Mouse (Mus musculus) liver (tissue): ENCODE data around the gene Fam78a.
A peak's percentile ranks its signal among the peaks of the same experiment; 100 is the strongest.

ENCODE experiments used
- DNase-seq: peaks from one replicate; pipeline ENCODE4 v3.0.0-alpha.2; 2020; ENCODE audit warnings: mixed read lengths

Gene Fam78a

DNA sequence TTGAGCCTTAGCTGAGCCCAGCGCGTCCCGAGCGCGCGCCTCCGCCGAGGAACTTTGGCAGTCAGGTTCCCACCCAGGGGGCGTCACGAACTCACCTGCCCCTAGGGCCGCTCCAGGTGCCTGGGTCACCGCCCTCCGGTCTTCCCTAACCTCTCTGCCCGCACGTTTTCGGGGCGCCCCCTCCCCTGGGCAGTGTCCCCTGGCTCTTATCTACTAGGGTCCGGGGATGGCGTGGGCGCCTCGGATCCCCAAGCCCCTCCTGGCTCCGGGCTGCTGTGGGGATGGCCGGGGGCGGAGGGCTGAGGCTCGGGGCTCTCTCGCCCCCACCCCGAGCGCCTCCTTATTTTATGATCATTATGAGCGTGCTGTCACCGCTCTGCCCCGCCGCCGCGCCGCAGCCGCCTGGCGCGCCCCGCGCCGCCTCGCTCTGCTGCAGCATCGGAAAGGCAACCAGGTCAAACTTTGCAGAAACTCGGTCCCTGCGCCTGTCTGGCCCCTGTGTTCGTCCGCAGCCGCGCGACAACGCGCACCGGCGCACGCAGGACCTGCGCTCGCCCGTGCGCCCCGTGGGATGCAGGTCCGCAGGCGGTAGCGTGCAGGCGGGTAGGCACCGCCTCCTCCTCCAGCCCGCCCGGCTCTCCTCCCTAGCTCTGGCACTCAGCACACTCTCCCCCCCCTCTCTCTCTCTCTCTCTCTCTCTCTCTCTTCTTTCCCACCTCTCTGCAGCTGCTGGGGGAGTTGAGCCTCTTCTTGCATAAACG, at the start of gene Fam78a:
Fam78a (minus strand) TSS at position 747 of the 761 bp plus-strand sequence.
- DNase-seq, result peak; percentile 79

- DNase-seq, result peak; percentile 92
Observed at GRCm38 (mm10) chr2:32134039-32134438, 49.4 kb upstream of the Fam78a start.

GRCm38 (mm10) chr2:32132567-32132992, 47.9 kb upstream of the Fam78a start:
- DNase-seq, result peak; percentile 99

DNA sequence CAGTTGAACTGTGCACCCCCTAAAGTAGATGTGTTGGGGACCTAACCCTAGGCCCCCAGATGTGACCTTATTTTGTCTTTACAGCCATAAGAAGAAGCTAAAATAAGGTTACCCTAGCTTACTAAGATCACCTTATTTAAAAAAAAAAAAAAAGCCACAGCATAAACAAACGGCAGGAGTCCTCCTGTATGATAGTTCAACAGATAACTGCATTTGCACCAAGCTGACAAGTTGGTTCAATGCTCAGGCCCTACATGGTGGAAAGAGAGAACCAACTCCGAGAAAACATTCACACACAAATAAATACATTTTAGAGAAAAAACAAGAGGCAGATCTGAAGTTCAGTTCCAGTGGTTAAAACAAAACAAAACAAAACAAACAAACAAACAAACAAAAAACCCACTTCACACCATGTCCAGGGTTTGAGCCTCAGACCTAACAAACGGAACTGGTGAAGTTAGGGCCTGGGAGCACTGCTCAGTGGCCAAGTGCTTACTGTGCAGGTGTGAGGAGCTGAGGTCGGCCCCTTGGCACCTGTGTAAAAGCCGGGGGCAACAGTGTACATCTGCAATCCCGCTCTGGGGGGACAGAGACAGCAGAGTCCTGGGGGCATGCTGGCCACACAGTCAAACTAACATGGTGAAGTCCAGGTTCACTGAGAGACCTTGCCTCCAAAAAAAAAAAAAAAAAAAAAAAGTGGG, 47.4 kb upstream of the Fam78a start:
- no peak for DNase-seq

GRCm38 (mm10) chr2:32131205-32131834, 46.7 kb upstream of the Fam78a start:
- DNase-seq, result no peak

DNA sequence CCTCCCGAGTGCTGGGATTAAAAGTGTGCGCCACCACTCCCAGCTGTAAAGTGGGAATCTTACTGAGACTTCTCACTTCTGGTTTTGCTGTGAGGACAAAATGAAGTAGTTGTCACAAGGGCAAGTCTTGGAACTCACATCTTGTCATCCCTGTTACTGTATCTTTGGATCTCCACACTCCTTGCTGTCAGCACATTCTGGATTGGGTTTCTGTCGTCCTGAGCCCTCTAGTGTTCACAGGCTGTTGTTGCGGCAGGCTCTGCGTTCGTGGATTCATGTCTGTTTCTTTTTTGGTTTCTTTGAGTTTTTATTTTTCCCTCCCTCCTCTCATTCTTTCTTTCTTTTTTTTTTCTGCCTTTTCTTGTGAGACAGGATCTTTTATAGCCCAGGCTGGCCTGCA, 45.8 kb upstream of the Fam78a start:
- peak; percentile 86 for DNase-seq

GRCm38 (mm10) chr2:32129383-32130074, 44.9 kb upstream of the Fam78a start:
- no peak for DNase-seq

DNA sequence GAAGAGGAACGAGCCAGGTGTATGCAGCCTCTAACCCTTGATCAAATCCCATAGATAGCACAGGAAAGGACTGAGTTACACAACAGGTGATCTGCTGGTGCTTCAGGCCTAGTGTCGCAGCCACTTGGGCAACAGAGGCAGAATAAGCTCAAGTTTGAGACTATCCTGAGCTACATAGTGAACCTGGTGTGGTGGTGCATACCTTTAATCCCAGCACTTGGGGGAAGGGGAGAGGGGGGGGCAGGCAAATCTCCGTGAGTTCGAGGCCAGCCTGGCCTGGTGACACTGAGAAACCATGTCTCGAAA, 43.8 kb upstream of the Fam78a start:
- DNase-seq, result no peak

DNA sequence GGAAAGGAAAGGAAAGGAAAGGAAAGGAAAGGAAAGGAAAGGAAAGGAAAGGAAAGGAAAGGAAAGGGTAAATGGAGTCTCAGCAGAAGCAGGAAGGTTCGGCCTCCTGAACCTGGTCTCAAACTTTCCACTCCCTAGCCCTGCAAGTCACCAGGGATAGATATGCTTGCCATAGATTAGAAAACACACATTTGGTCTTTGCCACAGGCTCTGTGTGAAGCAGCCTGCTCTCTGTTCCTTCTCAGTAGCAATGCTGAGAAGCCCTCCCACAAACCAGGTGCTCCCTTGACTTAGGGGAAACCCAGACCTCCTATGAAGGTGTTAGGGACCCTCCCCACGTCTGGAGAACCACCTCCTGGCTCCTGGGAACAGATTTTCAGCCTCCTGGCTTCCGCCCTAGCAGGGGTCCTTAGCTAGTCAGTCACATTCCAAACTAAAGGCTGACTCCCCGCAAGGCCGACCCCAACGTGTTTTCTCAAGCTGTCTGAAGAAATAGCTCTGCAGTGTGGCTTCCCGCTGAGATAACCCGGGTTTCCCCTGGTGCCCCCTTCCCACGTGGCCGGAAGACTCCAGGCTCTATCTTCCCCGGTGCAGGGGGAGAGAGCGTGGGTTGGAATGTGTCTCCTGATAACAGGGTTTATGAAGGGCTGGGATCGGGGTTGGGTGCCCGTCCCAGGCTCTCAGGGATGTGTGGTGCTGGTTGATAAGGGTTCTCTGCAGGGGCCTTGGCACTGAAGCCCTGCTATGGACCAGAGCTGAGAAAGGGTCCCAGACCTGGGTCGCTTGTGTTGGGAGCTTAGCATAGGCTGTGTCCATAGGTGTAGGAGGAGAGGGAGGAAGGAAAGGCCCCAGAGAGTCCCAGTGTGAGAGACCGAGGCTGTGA, 43.2 kb upstream of the Fam78a start:
- DNase-seq, result peak; percentile 95

GRCm38 (mm10) chr2:32121785-32122184, 37.1 kb upstream of the Fam78a start:
- DNase-seq, result no peak

- DNase-seq, result no peak
Observed at GRCm38 (mm10) chr2:32121150-32121549, 36.5 kb upstream of the Fam78a start.

GRCm38 (mm10) chr2:32119802-32120750, 35.4 kb upstream of the Fam78a start:
- DNase-seq, result no peak

DNA sequence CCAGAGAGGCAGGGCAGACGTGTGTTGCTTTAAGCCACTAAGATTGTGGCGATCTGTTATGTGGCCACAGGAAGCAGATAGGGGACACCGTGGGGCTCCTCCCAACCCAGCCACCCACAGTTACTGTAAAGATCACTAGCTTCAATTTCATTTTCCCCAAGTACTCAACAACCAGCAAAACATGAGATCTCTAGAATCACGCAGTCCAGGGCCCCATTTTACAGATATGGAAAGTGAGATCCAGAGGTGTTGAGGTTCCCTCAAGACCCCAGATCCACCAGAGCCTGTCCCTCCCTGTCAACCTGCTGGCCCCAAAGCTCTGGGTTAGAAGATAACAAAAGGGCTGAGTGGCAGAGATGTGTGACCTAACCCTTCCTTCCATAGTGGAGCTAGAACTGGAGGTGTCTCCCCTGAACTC, 31.2 kb upstream of the Fam78a start:
- DNase-seq, result peak; percentile 73

DNA sequence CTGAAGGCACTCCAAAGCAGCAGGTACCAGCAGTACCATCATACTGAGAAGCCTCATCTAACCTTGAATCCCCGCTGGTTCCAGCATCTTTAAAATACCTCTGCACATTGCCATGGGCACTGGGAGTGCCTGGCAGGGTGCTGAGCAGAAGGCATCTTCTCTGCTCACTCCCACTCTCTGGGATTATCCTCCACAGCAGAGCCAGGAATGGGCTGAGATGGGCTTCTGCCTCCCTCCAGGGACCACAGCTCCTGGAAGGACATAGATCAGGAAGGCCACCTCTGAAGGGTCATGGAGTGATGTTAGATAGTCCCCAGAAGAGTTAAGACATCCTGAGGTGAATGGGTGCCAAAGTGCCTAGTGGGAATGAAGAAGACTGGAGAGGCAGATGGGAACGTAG, 27.9 kb upstream of the Fam78a start:
- no peak for DNase-seq

DNA sequence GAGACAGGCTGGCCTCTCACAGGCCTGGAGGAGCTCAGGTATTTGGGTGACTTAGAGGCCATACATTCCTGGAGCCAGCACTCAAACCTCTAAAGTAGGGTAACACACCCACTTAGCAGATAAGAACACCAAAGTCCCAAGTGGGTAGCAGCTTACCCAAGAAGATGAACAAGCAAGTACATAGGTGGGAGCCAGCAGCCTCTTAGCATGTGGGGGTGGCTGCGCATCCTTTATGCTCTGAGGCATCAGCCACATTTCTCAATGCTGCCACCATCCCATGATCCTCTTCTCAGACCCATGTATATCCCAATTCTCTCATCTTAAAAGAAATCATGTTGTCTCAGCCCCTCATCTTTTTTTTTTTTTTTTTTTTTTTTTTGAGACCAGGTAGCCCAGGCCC, 26.6 kb upstream of the Fam78a start:
- DNase-seq, result no peak

- DNase-seq, result no peak
Observed at GRCm38 (mm10) chr2:32105930-32106329, 21.3 kb upstream of the Fam78a start.

DNA sequence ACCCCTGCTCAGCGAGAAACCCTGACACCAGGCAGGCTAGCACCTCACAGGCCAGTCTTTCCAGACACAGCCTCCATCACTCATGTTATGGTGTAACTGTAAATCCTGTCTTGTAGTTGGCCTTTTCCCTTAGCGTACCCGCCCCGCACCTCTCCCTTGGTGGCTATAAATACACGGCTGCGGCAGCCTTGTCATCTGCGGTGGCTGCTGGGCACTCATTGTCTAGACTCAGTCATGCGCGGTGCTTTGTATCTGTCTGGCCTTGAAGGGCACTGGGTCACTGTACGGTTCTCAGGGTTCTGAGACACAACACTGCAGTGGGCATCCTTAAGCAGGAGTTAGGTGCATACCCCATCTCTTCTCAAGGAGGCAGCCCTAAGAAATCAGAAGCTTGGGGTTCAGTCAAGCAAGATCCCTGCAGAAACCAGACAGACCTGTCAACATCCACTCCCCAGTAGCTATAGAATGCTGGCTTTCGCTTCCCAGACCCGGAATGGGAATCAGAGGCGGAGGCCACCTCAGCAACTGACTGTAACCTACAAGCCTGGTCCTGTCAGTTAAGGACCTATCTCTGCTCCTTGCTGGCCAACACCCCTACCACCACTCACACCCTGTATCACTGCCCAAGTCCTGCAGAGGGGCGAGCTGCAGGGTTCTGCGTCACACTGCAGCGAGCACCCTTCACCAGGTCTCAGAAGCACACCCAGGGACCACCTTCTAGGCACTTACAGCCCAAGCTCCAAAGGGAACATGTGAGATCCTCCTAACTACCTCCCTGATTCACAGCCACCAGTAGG, 20.7 kb upstream of the Fam78a start:
- peak; percentile 35 for DNase-seq

DNA sequence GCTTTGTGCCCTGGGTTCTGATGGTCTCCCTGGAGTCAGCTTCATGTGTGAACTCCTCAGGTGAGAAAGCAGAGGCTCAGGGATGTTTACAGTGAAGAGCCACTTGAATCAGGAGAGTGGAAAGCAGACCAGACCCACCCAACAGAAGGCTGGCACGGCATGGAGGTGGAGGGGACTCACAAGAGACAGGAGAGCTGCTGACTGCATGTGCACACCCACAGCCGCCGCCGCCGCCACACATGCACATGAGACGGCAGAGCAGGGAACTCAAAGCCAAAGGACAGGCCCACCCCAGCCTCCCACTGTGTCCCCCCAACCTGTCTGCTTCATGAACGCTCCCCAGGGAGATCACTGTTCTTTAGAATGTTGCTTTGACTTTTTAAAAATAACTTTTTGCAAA, 19.5 kb upstream of the Fam78a start:
- DNase-seq, result no peak

- DNase-seq, result no peak
Observed at GRCm38 (mm10) chr2:32103557-32103956, 18.9 kb upstream of the Fam78a start.

GRCm38 (mm10) chr2:32102944-32103343, 18.3 kb upstream of the Fam78a start:
- no peak for DNase-seq

DNA sequence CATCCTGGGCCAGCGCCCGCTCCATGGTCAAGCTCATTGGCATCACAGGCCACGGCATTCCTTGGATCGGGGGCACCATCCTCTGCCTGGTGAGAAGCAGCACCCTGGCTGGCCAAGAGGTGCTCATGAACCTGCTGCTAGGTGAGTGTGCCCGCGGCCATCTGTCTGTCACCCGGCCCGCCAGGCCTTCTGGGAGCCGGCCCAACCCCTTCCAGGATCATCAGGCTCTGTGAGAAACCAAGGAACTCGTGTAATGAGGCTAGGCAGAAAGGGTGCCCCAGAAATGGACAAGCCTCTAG, 11.4 kb upstream of the Fam78a start:
- DNase-seq, result no peak
